Mouse (Mus musculus) C3H10T1/2 (cell line): ENCODE data around the gene Gm10251. TPM values are rescaled to one million over a fixed set of nuclear protein-coding genes. Genes with fewer than 3 reads are reported as not detected.

Source experiments
- polyA plus RNA-seq, 2 experiments: library from polyadenylated mRNA; unstranded; fragments of >200 nt; fragmentation: generic; extraction: Trizol; gene quantifications; one replicate each; pipeline ENCODE4 v1.2.1; 2012; ENCODE audit warnings: missing spikeins in 2 of 2

The Gm10251 gene
- polyA plus RNA-seq: not detected

DNA sequence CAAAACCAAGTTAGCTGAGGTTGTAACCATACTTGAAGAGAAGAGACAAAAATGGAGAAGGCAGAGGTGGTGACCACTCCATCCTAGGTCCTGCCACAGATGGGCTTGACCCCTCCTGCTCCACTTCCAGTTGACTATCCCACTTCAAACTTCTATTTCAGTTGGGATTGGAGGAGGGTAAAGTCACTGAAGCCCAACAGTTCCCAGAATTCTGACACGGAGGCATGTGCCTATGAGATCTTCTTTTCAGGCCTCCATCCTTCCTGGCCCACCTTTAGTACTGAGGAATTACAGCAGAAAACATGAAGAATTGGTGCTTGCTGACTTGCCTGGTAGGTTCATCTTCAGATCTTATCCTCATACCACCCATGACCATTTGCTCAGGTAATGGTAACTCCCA, at the start of gene Gm10251:
Gene Gm10251, minus strand, starts transcription at position 101 of the 400 bp plus-strand sequence.

DNA sequence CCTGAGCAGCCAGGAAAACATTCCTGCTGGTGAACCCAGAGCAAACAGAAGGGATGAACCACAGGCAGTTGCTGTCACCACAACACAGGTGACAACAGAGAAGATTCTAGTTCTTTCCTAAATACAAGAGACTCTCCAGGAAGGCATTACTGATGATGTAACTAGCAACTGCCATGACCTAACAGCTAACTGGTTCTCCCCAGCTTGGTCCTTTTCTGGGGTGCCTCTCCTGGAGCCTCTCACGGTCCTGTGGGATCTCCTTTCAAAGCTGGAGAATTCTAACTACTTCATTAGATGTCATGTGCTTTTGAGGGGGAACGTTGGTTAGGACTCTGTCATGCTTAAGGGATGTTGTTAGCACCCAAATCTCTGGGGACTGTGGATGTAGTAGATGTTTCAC, 36.2 kb upstream of the Gm10251 start, which contains the start of gene Gm8050:
Gene Gm8050, minus strand, starts transcription at position 101 of the 400 bp plus-strand sequence.

DNA sequence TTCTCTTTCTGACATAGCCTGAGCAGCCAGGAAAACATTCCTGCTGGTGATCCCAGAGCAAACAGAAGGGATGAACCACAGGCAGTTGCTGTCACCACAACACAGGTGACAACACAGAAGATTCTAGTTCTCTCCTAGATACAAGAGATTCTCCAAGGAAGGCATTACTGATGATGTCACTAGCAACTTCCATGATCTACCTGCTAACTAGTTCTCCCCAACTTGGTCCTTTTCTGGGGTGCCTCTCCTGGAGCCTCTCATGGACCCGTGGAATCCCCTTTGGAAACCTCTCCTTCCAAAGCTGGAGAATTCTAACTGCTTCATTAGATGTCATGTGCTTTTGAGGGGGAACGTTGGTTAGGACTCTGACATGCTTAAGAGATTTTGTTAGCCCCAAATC, 61.7 kb downstream of the Gm10251 start, which contains the start of gene Gm3460:
Gene Gm3460, minus strand, starts transcription at position 101 of the 400 bp plus-strand sequence.

DNA sequence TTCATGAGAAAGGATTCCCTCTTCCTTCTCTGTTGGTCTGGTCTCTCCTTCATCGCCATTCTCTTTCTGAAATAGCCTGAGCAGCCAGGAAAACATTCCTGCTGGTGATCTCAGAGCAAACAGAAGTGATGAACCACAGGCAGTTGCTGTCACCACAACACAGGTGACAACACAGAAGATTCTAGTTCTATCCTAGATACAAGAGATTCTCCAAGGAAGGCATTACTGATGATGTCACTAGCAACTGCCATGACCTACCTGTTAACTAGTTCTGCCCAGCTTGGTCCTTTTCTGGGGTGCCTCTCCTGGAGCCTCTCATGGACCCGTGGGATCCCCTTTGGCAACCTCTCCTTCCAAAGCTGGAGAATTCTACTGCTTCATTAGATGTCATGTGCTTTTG, 93.5 kb downstream of the Gm10251 start, which contains the start of gene Gm3629:
Gene Gm3629, minus strand, starts transcription at position 101 of the 400 bp plus-strand sequence.

Other genes with a start within 250 kb of the Gm10251 start
- not detected for gene Gm3594, start 239.6 kb downstream of the Gm10251 start, polyA plus RNA-seq
- gene Gm8356, start 146.9 kb downstream of the Gm10251 start, polyA plus RNA-seq: not detected
- not detected for gene Gm3629, start 93.6 kb downstream of the Gm10251 start, polyA plus RNA-seq
- gene Gm3460, start 61.8 kb downstream of the Gm10251 start, polyA plus RNA-seq: not detected
- gene Gm8050, start 36.1 kb upstream of the Gm10251 start, polyA plus RNA-seq: not detected
- under 1 TPM; 0.01 to 0.41 TPM for gene Gm3636, start 58.2 kb upstream of the Gm10251 start, polyA plus RNA-seq
- gene Gm8362, start 90.2 kb upstream of the Gm10251 start, polyA plus RNA-seq: not detected
- gene Gm3642, start 156.1 kb upstream of the Gm10251 start, polyA plus RNA-seq: not detected
- gene Gm3667, start 205.8 kb upstream of the Gm10251 start, polyA plus RNA-seq: not detected